ENCODE assay signal across 11 mouse cellular contexts in genomic region chr6:99375865-99376264, GRCm38 (mm10).
DNase-seq lines count a peak whose midpoint lies in the region; ATAC-seq lines count a peak whose summit lies in the region.
"Had no signal": no experiment of that assay in that cellular context is flagged by ENCODE, and none has a peak within 500 bp of the region (broad histone marks: within the 10 kb centered on the region; RNA-seq: fewer than 3 reads in every experiment).

No protein-coding gene starts in this region.

- ATAC-seq in heart, embryonic 16.5 days (replicated peaks; ENCODE audit: extremely low read depth, insufficient read depth, low FRiP score) = no peak
- ATAC-seq in forebrain, embryonic 16.5 days = peak; percentile 57
- no peak for ATAC-seq in stomach, embryonic 14.5 days (ENCODE audit: insufficient number of reproducible peaks, insufficient read depth, low FRiP score, low read depth)
- no peak for ATAC-seq in intestine, embryonic 15.5 days
- ATAC-seq: liver, embryonic 12.5 days had no signal

- H3K27ac ChIP-seq in heart, embryonic 16.5 days (ENCODE audit: low read length) = peak overlapping the region; percentile 43
- peak overlapping the region; percentile 86 for H3K27ac ChIP-seq in forebrain, embryonic 16.5 days (ENCODE audit: low read length)
- H3K27ac ChIP-seq in stomach, embryonic 14.5 days (ENCODE audit: low read length) = peak overlapping the region; percentile 35; the same call in 1 of the 2 replicates
- no peak overlapping the region for H3K27ac ChIP-seq in intestine, embryonic 15.5 days
- H3K27ac ChIP-seq: hindbrain, embryonic 14.5 days; liver, embryonic 12.5 days had no signal

- DNase-seq in heart, postnatal 25 days (ENCODE audit: low spot score) = no peak
- DNase-seq in right cerebral cortex, adult 18-20 months = peak; percentile 41
- DNase-seq in right cerebral cortex, postnatal 4 days = no peak
- no peak for DNase-seq in embryo, embryonic 10.5 days (ENCODE audit: low spot score)
- DNase-seq: cerebellum, adult 9-10 months had no signal

- no peak overlapping the region for H3K4me3 ChIP-seq in heart, embryonic 16.5 days (ENCODE audit: low read length)
- no peak overlapping the region for H3K4me3 ChIP-seq in forebrain, embryonic 16.5 days (replicated peaks; ENCODE audit: low read length)
- H3K4me3 ChIP-seq in stomach, embryonic 14.5 days (ENCODE audit: low read depth, low read length) = no peak overlapping the region
- no peak overlapping the region for H3K4me3 ChIP-seq in intestine, embryonic 15.5 days (replicated peaks)
- H3K4me3 ChIP-seq: liver, embryonic 12.5 days had no signal

- no peaks in the 10 kb centered on the region for H3K27me3 ChIP-seq in heart, embryonic 16.5 days (ENCODE audit: control insufficient read depth, insufficient read depth, low read length)
- H3K27me3 ChIP-seq in forebrain, embryonic 16.5 days (replicated peaks; ENCODE audit: control insufficient read depth, insufficient read depth, low read length) = no peaks in the 10 kb centered on the region
- H3K27me3 ChIP-seq in stomach, embryonic 14.5 days (ENCODE audit: control insufficient read depth, insufficient read depth, low read length) = no peaks in the 10 kb centered on the region
- H3K27me3 ChIP-seq in intestine, embryonic 15.5 days (replicated peaks) = no peaks in the 10 kb centered on the region
- H3K27me3 ChIP-seq: liver, embryonic 12.5 days had no signal

- H3K9ac ChIP-seq in heart, embryonic 16.5 days (ENCODE audit: low read length) = no peak overlapping the region
- H3K9ac ChIP-seq in forebrain, embryonic 16.5 days (replicated peaks; ENCODE audit: low read depth, low read length) = no peak overlapping the region; the same call in 1 of the 2 replicates
- H3K9ac ChIP-seq in stomach, embryonic 14.5 days (replicated peaks; ENCODE audit: low read depth, low read length) = no peak overlapping the region
- H3K9ac ChIP-seq in intestine, embryonic 15.5 days = no peak overlapping the region
- H3K9ac ChIP-seq: hindbrain, embryonic 14.5 days; liver, embryonic 12.5 days had no signal

- H3K9me3 ChIP-seq in heart, embryonic 16.5 days (replicated peaks; ENCODE audit: control insufficient read depth, low read length) = no peaks in the 10 kb centered on the region; the same call in 1 of the 2 replicates
- no peaks in the 10 kb centered on the region for H3K9me3 ChIP-seq in forebrain, embryonic 16.5 days (ENCODE audit: control insufficient read depth, low read length)
- no peaks in the 10 kb centered on the region for H3K9me3 ChIP-seq in stomach, embryonic 14.5 days (ENCODE audit: control insufficient read depth, low read depth, low read length)
- H3K9me3 ChIP-seq in intestine, embryonic 15.5 days = no peaks in the 10 kb centered on the region
- H3K9me3 ChIP-seq: liver, embryonic 12.5 days had no signal

- no peak overlapping the region for H3K4me2 ChIP-seq in heart, embryonic 16.5 days (ENCODE audit: low read depth, low read length)
- no peak overlapping the region for H3K4me2 ChIP-seq in forebrain, embryonic 16.5 days (ENCODE audit: low read length)
- H3K4me2 ChIP-seq in stomach, embryonic 14.5 days (replicated peaks; ENCODE audit: low read depth, low read length) = no peak overlapping the region
- H3K4me2 ChIP-seq in intestine, embryonic 15.5 days (replicated peaks) = no peak overlapping the region
- H3K4me2 ChIP-seq: hindbrain, embryonic 14.5 days; liver, embryonic 12.5 days had no signal

- H3K4me1 ChIP-seq in heart, embryonic 16.5 days (ENCODE audit: control insufficient read depth, insufficient read depth, low read length) = peaks cover 22% of the 10 kb centered on the region; the same call in 1 of the 2 replicates
- H3K4me1 ChIP-seq in forebrain, embryonic 16.5 days (replicated peaks; ENCODE audit: control insufficient read depth, insufficient read depth, low read length) = peaks cover 40% of the 10 kb centered on the region
- H3K4me1 ChIP-seq in stomach, embryonic 14.5 days (ENCODE audit: control insufficient read depth, insufficient read depth, low read length) = peaks cover 25% of the 10 kb centered on the region; the same call in 1 of the 2 replicates
- peaks cover 24% of the 10 kb centered on the region for H3K4me1 ChIP-seq in intestine, embryonic 15.5 days (replicated peaks)

- intact Hi-C loops in heart, postnatal 25 days (cut with DNase I) = no loop called here

- 59% methylated on average over 6 of the region's 6 CpGs for WGBS in heart, embryonic 16.5 days
- WGBS in forebrain, embryonic 16.5 days = 25% methylated on average over 6 of the region's 6 CpGs
- 66% methylated on average over 6 of the region's 6 CpGs for WGBS in stomach, embryonic 14.5 days
- 66% methylated on average over 6 of the region's 6 CpGs for WGBS in intestine, embryonic 15.5 days

- H3K36me3 ChIP-seq in heart, embryonic 16.5 days (ENCODE audit: control insufficient read depth, insufficient read depth) = no peaks in the 10 kb centered on the region
- H3K36me3 ChIP-seq in forebrain, embryonic 16.5 days (ENCODE audit: control insufficient read depth, insufficient read depth) = no peaks in the 10 kb centered on the region
- H3K36me3 ChIP-seq in stomach, embryonic 14.5 days (ENCODE audit: control insufficient read depth, insufficient read depth, low read length) = no peaks in the 10 kb centered on the region
- no peaks in the 10 kb centered on the region for H3K36me3 ChIP-seq in intestine, embryonic 15.5 days
- H3K36me3 ChIP-seq: liver, embryonic 12.5 days had no signal
